Mouse (Mus musculus): ENCODE results near the gene Gm5416. TPM values are rescaled to one million over a fixed set of nuclear protein-coding genes. Genes with fewer than 3 reads are reported as not detected.
"Not testable (repeated sequence)": the region's sequence is repeated elsewhere in the genome, so short reads cannot be mapped to it uniquely, and the experiment has no call there.

Gene Gm5416
- not detected for total RNA-seq (2021)
- long read RNA-seq, result 0 reads

- DNase-seq (ENCODE audit: low spot score in 2 of 2), result no peak
Measured at GRCm38 (mm10) chr16:36209967-36210453, at the start of gene Gm5416. Gene Gm5416 (plus strand): TSS chr16:36210403.

DNA sequence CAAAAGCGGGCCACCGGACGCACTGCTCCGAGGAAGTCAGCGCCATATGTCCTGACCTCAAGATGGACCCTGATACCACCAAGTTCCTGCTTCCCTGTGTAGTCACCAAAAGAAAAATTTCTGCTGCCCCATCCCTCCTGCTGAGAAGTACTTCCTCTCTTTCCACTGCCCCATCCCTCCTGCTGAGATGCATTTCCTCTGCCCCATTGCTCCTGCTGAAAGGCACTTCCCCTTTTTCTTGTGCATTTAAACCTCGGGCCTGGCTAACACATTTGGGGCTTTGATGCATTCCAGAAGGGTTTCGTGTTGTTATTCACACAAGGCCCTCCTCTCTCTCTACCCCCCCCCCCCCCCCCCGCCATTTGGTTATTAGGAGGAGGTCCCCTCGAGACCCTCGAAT, 42.4 kb upstream of the Gm5416 start:
- not testable (repeated sequence) for DNase-seq (ENCODE audit: low spot score in 2 of 2)

- no peak for DNase-seq (ENCODE audit: low spot score in 2 of 2)
Measured at GRCm38 (mm10) chr16:36176108-36176507, 34.1 kb upstream of the Gm5416 start.

GRCm38 (mm10) chr16:36179910-36180309, 30.3 kb upstream of the Gm5416 start:
- no peak for DNase-seq (ENCODE audit: low spot score in 2 of 2)

GRCm38 (mm10) chr16:36183912-36184311, 26.3 kb upstream of the Gm5416 start, which contains the start of gene Gm5483:
Gene Gm5483 (plus strand): TSS chr16:36184212.
- not testable (repeated sequence) for DNase-seq (ENCODE audit: low spot score in 2 of 2)

DNA sequence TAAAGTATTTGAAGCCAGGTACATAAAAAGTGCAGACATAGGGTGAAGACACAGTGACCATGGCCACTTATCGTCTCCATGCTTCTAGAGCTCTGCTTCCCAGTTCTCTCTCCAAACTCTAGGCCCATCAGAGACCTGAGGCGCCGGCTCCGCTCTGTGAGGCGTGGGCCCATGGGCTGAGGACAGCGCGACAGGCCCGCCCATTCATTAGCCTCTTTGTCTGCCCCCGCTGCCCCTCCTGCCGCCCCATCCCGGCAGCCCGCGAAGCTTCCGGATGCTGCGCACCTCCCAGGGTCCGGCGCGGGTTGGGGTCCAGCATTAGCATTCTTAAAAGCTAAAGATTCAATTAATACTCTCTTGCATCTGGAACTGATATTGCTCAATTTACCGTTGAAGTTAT, 11.0 kb upstream of the Gm5416 start:
- no peak for DNase-seq (ENCODE audit: low spot score in 2 of 2)

GRCm38 (mm10) chr16:36203846-36204245, 6.4 kb upstream of the Gm5416 start:
- DNase-seq (ENCODE audit: low spot score in 2 of 2), result no peak

GRCm38 (mm10) chr16:36205684-36206083, 4.5 kb upstream of the Gm5416 start:
- DNase-seq (ENCODE audit: low spot score in 2 of 2), result not testable (repeated sequence)

DNA sequence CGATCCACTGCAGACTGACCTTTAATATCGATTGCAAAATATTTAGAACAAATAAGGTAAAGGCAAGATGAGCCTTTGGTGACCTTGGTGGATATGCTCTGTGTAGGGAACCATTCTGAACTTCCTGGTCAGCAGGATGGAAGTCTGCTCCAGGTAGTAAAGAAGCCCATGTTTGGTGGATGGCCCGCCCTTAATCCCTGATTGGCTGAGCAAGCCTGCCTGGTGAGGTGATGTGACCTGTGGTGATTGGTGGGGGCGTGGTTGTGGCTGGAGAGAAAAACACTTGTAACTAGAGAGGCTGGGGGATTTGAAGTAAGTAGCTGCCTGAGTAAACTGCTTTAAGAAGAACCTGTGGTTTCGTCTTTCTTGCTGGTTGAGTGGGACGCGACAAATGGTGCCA, 11.0 kb downstream of the Gm5416 start, which contains the start of gene 2010005H15Rik:
TSS of gene 2010005H15Rik (plus strand) at position 301 of the 400 bp plus-strand sequence.
- not testable (repeated sequence) for DNase-seq (ENCODE audit: low spot score in 2 of 2)

DNA sequence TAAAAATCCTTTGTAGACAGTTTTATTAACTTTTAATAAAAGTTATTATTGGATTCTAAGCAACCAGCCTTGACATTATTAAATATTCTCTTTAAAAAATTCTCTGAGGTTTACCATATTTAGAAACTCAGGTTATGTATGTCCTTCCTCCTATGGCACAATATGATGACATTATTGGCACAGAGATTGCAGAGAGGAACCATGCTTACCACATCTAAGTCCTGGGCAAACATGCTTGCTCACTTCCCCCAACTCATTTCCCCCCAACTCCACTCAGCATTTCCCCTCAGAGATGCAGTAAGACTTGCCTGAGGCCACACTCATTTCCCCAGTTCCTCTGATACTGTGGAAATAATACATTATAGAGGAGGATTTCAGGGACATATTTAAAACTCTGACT, 50.4 kb downstream of the Gm5416 start:
- DNase-seq (ENCODE audit: low spot score in 2 of 2), result not testable (repeated sequence)

Other genes starting within 250 kb of the Gm5416 start
- 100 to 1,000 TPM; 137 to 143 TPM for gene Kpna1, start 231.7 kb upstream of the Gm5416 start, total RNA-seq (2021)
- 1 to 10 TPM; 4.3 to 4.6 TPM for gene Wdr5b, start 169.2 kb upstream of the Gm5416 start, total RNA-seq (2021)
- 10 to 100 TPM; 72.2 to 83.8 TPM for gene Fam162a, start 138.8 kb upstream of the Gm5416 start, total RNA-seq (2021)
- 10 to 100 TPM; 18.8 to 21.2 TPM for gene Ccdc58, start 138.7 kb upstream of the Gm5416 start, total RNA-seq (2021)
- not detected for gene Csta1, start 79.2 kb upstream of the Gm5416 start, total RNA-seq (2021)
- gene Stfa2l1, start 53.6 kb upstream of the Gm5416 start, total RNA-seq (2021), result not detected
- gene Gm5483, start 26.2 kb upstream of the Gm5416 start, total RNA-seq (2021), result not detected
- gene 2010005H15Rik, start 11.1 kb downstream of the Gm5416 start, total RNA-seq (2021), result not detected
- not detected for gene Stfa1, start 66.5 kb downstream of the Gm5416 start, total RNA-seq (2021)
- not detected for gene BC117090, start 123.9 kb downstream of the Gm5416 start, total RNA-seq (2021)
- not detected for gene BC100530, start 157.3 kb downstream of the Gm5416 start, total RNA-seq (2021)
- gene Stfa2, start 198.1 kb downstream of the Gm5416 start, total RNA-seq (2021), result not detected
- gene Stfa3, start 245.0 kb downstream of the Gm5416 start, total RNA-seq (2021), result not detected